In genomic region chr5:123947041-123947761, GRCm38 (mm10) we compare ENCODE assay signal across 8 mouse cellular contexts. TPM values are rescaled to one million over a fixed set of nuclear protein-coding genes. Genes with fewer than 3 reads are reported as not detected.
DNase-seq lines count a peak whose midpoint lies in the region; ATAC-seq and TF ChIP-seq lines count a peak whose summit lies in the region.
"Had no signal": no experiment of that assay in that cellular context is flagged by ENCODE, and none has a peak within 500 bp of the region (broad histone marks: within the 10 kb centered on the region; RNA-seq: fewer than 3 reads in every experiment).

No protein-coding gene starts in this region.

- CTCF ChIA-PET in Patski (lab: Charles Lee): interaction anchor here (0.9 to 2.7 kb wide), 3 partner anchors 46 to 53 kb away, joined by 3 to 19 read pairs (median 4); no protein-coding TSS in a partner anchor

- H3K27me3 ChIP-seq in kidney, embryonic 14.5 days (ENCODE audit: control insufficient read depth, insufficient read depth, low read length): no peaks in the 10 kb centered on the region
- no peaks in the 10 kb centered on the region for H3K27me3 ChIP-seq in Patski
- H3K27me3 ChIP-seq: liver, embryonic 15.5 days had no signal

- no peak overlapping the region for H3K27ac ChIP-seq in kidney, embryonic 14.5 days (ENCODE audit: low read depth, low read length)
- H3K27ac ChIP-seq: liver, embryonic 15.5 days had no signal

- POLR2A ChIA-PET in Patski (lab: Charles Lee): no interaction called here

- ATAC-seq in kidney, embryonic 14.5 days (ENCODE audit: low FRiP score, low TSS enrichment): no peak
- no peak for ATAC-seq in Patski

- peak; percentile 72 for DNase-seq in kidney, adult 9 months
- DNase-seq in CD4-positive, CD25-positive, alpha-beta regulatory T cell, adult 2 months (ENCODE audit: low read depth, low spot score): peak; percentile 81
- DNase-seq in Patski (ENCODE audit: low read depth, low spot score): peak; percentile 39
- DNase-seq in induced T-regulatory cell, adult 2 months (ENCODE audit: low read depth): peak; percentile 89
- peak; percentile 38 for DNase-seq in skeletal muscle tissue, adult 2 months (ENCODE audit: low read depth, low spot score)
- DNase-seq in left cerebral cortex, adult 11 months (ENCODE audit: low spot score): no peak

- no peaks in the 10 kb centered on the region for H3K9me3 ChIP-seq in kidney, embryonic 14.5 days (ENCODE audit: control insufficient read depth, low read length)
- H3K9me3 ChIP-seq: liver, embryonic 15.5 days had no signal

- H3K4me3 ChIP-seq in kidney, embryonic 14.5 days (ENCODE audit: low read length): no peak overlapping the region
- H3K4me3 ChIP-seq: liver, embryonic 15.5 days had no signal

- WGBS in kidney, embryonic 14.5 days: 54% methylated on average over 7 of the region's 7 CpGs

- in situ Hi-C loops in Patski (cut with MboI; ENCODE audit: low pct_unique_long_range_greater_than_20kb): no loop called here

- H3K4me1 ChIP-seq in kidney, embryonic 14.5 days (ENCODE audit: control insufficient read depth, insufficient read depth, low read length): no peaks in the 10 kb centered on the region
- H3K4me1 ChIP-seq: liver, embryonic 15.5 days had no signal

- H3K4me2 ChIP-seq in kidney, embryonic 14.5 days (replicated peaks; ENCODE audit: low read depth, low read length): no peak overlapping the region
- H3K4me2 ChIP-seq: liver, embryonic 15.5 days had no signal

- H3K9ac ChIP-seq in kidney, embryonic 14.5 days (ENCODE audit: low read depth, low read length): no peak overlapping the region
- H3K9ac ChIP-seq: liver, embryonic 15.5 days had no signal

- TF ChIP-seq CTCF in Patski (IDR thresholded peaks at IDR 0.05): peak; percentile 68

- no peaks in the 10 kb centered on the region for H3K36me3 ChIP-seq in kidney, embryonic 14.5 days (ENCODE audit: control insufficient read depth, insufficient read depth, low read length)
- H3K36me3 ChIP-seq: liver, embryonic 15.5 days had no signal

RNA-seq across cellular contexts. Expression of gene Ccdc62, which starts 16.7 kb away (rescaled TPM):
- 6.2 and 7.3 TPM in 2 replicates for polyA plus RNA-seq in kidney, embryonic 14.5 days (2014; fragmentation: Nextera tagmentation; extraction: Ambion mirVana)
- polyA plus RNA-seq in Patski (2021): 6.7 TPM

RNA-seq across cellular contexts. Expression of gene Gm43518, which starts 20.0 kb away (rescaled TPM):
- polyA plus RNA-seq in kidney, embryonic 14.5 days (2014; fragmentation: Nextera tagmentation; extraction: Ambion mirVana): 0.89 and 3.8 TPM in 2 replicates
- 0.68 TPM for polyA plus RNA-seq in Patski (2021)

RNA-seq across cellular contexts. Expression of gene Hip1r, which starts 26.2 kb away (rescaled TPM):
- polyA plus RNA-seq in kidney, embryonic 14.5 days (2014; fragmentation: Nextera tagmentation; extraction: Ambion mirVana): 11.0 and 13.0 TPM in 2 replicates
- 62.0 TPM for polyA plus RNA-seq in Patski (2021)

RNA-seq across cellular contexts. Expression of gene Denr, which starts 40.2 kb away (rescaled TPM):
- 135 and 171 TPM in 2 replicates for polyA plus RNA-seq in kidney, embryonic 14.5 days (2014; fragmentation: Nextera tagmentation; extraction: Ambion mirVana)
- 117 TPM for polyA plus RNA-seq in Patski (2021)
